Mouse (Mus musculus): ENCODE measurements around the gene Pcp4l1.

DNA sequence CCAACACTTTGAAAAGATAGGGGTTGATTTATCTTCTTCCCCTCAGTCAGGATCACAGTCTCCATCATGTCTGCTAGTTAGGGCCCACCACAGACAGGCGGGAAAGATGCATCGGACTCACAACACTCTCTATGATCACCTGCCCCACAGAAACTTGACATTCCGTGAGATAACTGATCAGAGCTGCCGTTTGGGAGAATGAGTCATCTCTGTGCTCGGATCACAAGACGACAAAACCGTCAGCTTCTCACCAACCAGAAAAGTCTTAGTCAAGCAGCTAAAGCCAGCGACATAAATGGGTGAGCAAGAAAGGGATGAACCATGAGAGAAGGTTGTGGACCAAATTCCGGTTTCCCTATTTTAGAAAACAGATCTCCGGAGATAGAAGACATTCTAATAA lies 3.8 kb downstream of the Pcp4l1 start:
- TF ChIP-seq POLR2A (IDR thresholded peaks at IDR 0.05; ENCODE audit: borderline replicate concordance, control insufficient read depth, low read depth, low read length): no peak
- no peak for TF ChIP-seq CTCF (IDR thresholded peaks at IDR 0.05; ENCODE audit: control insufficient read depth, insufficient read depth, low read length)
